Mouse (Mus musculus): ENCODE data around the gene Tmem175. TPM values are rescaled to one million over a fixed set of nuclear protein-coding genes. Genes with fewer than 3 reads are reported as not detected.

The Tmem175 gene
- total and polyA plus RNA-seq, 3 experiments = 20.3 to 25.4 (median 21.4) TPM

- Histone ChIP-seq H3K36me3 (replicated peaks in 1 of 2; ENCODE audit: control insufficient read depth in 1 of 2, insufficient read depth in 1 of 2, low read length in 1 of 2) (no peaks in the 10 kb centered on the region), H3K9me3 (replicated peaks; ENCODE audit: low read length) (peaks cover 7% of the 10 kb centered on the region), H3K4me2 (ENCODE audit: insufficient read depth, low read depth, poor library complexity, severe bottlenecking) (no peak overlapping the region), H3K4me1 (ENCODE audit: control insufficient read depth in 1 of 2, insufficient read depth in 2 of 2) (peaks cover 3 to 5% of the 10 kb centered on the region in 2 experiments; a peak in 2 of 4 replicates), H3K27ac (ENCODE audit: insufficient read depth, low read depth) (no peak overlapping the region), H3K9ac (ENCODE audit: insufficient read depth, low read depth) (no peak overlapping the region), H3K4me3 (replicated peaks in 1 of 3; ENCODE audit: low read depth in 2 of 3, low read length in 2 of 3, poor library complexity in 1 of 3) (no peak overlapping the region), H3K27me3 (replicated peaks) (peaks cover 73% of the 10 kb centered on the region), H3K79me2 (replicated peaks; ENCODE audit: control insufficient read depth, extremely low read depth, insufficient read depth, poor library complexity, severe bottlenecking) (no peaks in the 10 kb centered on the region)
- no peak for TF ChIP-seq RCOR1 (conservative IDR thresholded peaks at IDR 0.05; ENCODE audit: low read depth, low read length)
- TF ChIP-seq BHLHE40 (IDR thresholded peaks at IDR 0.05; ENCODE audit: low read depth, low read length) = no peak
- no peak for TF ChIP-seq RAD21 (IDR thresholded peaks at IDR 0.05; ENCODE audit: low read depth, low read length)
- TF ChIP-seq TBP (conservative IDR thresholded peaks at IDR 0.05; ENCODE audit: low read depth, low read length) = no peak
- no peak for TF ChIP-seq ETS1 (conservative IDR thresholded peaks at IDR 0.05; ENCODE audit: low read depth, low read length)
- TF ChIP-seq MAZ (IDR thresholded peaks at IDR 0.05; ENCODE audit: low read depth, low read length) = no peak
- no peak for TF ChIP-seq NELFE (IDR thresholded peaks at IDR 0.05; ENCODE audit: low read depth, low read length)
- no peak for DNase-seq (ENCODE audit: extremely low read depth)
- dilution Hi-C loops (cut with MboI; ENCODE audit: extremely low pct_ligation_motif_present, extremely low pct_unique_long_range_greater_than_20kb, low sequenced_read_pairs) (no loop called here), in situ Hi-C loops (cut with MboI; ENCODE audit: low pct_ligation_motif_present, low pct_unique_long_range_greater_than_20kb, low sequenced_read_pairs) (no loop called here)
Measured at GRCm38 (mm10) chr5:108696542-108696941, 67.0 kb downstream of the Tmem175 start.

DNA sequence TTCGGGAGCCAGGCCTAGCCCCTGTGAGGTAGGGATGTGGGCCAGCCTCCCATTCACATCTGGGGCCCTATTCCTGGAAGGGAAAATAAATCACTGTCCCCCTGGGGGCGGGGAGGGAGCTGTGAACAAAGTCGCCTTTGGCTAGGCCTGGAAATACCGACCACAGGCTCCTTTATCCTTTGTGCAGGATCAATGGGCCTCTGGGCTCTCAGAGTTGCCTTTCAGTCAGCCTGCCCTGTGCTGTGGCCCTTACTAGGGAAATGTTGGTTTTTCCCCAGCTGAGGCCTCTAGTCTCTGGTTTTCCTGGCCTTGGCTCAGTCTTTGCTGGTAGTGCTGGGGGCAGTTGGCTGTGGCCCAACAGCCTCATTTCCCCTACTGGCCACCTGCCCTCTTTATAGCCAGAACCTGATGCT, 67.8 kb downstream of the Tmem175 start:
- H3K9ac ChIP-seq (ENCODE audit: insufficient read depth, low read depth) = no peak overlapping the region
- H3K79me2 ChIP-seq (replicated peaks; ENCODE audit: control insufficient read depth, extremely low read depth, insufficient read depth, poor library complexity, severe bottlenecking) = no peaks in the 10 kb centered on the region
- dilution Hi-C loops (cut with MboI; ENCODE audit: extremely low pct_ligation_motif_present, extremely low pct_unique_long_range_greater_than_20kb, low sequenced_read_pairs) = no loop called here

More for the DNA sequence above, 67.8 kb downstream of the Tmem175 start:
- Histone ChIP-seq H3K27me3 (replicated peaks) (peaks cover 77% of the 10 kb centered on the region), H3K27ac (ENCODE audit: insufficient read depth, low read depth) (no peak overlapping the region), H3K4me3 (replicated peaks in 1 of 3; ENCODE audit: low read depth in 2 of 3, low read length in 2 of 3, poor library complexity in 1 of 3) (no peak overlapping the region), H3K4me2 (ENCODE audit: insufficient read depth, low read depth, poor library complexity, severe bottlenecking) (no peak overlapping the region), H3K36me3 (replicated peaks in 1 of 2; ENCODE audit: control insufficient read depth in 1 of 2, insufficient read depth in 1 of 2, low read length in 1 of 2) (no peaks in the 10 kb centered on the region), H3K9me3 (replicated peaks; ENCODE audit: low read length) (peaks cover 7% of the 10 kb centered on the region), H3K4me1 (ENCODE audit: control insufficient read depth in 1 of 2, insufficient read depth in 2 of 2) (peaks cover 0 to 5% of the 10 kb centered on the region in 2 experiments; a peak in 1 of 4 replicates)
- DNase-seq (ENCODE audit: extremely low read depth) = no peak
- in situ Hi-C loops (cut with MboI; ENCODE audit: low pct_ligation_motif_present, low pct_unique_long_range_greater_than_20kb, low sequenced_read_pairs) = no loop called here
- no peak for TF ChIP-seq GABPA (IDR thresholded peaks at IDR 0.05; ENCODE audit: insufficient replicate concordance, low read depth, low read length)
- no peak for TF ChIP-seq ELF1 (IDR thresholded peaks at IDR 0.05; ENCODE audit: low read depth, low read length)
- no peak for TF ChIP-seq PAX5 (IDR thresholded peaks at IDR 0.05; ENCODE audit: low read length)
- no peak for TF ChIP-seq RCOR1 (conservative IDR thresholded peaks at IDR 0.05; ENCODE audit: low read depth, low read length)
- TF ChIP-seq MAX (IDR thresholded peaks at IDR 0.05; ENCODE audit: low read length) = no peak
- TF ChIP-seq ZC3H11A (IDR thresholded peaks at IDR 0.05; ENCODE audit: low read depth, low read length) = no peak
- TF ChIP-seq BHLHE40 (IDR thresholded peaks at IDR 0.05; ENCODE audit: low read depth, low read length) = no peak
- no peak for TF ChIP-seq EP300 (IDR thresholded peaks at IDR 0.05; ENCODE audit: low read length)
- TF ChIP-seq IRF4 (IDR thresholded peaks at IDR 0.05; ENCODE audit: low read depth, low read length) = no peak
- no peak for TF ChIP-seq ZNF384 (IDR thresholded peaks at IDR 0.05; ENCODE audit: low read depth, low read length)
- no peak for TF ChIP-seq HCFC1 (IDR thresholded peaks at IDR 0.05; ENCODE audit: low read depth, low read length)
- no peak for TF ChIP-seq SMC3 (IDR thresholded peaks at IDR 0.05; ENCODE audit: low read depth, low read length)
- no peak for TF ChIP-seq ZMIZ1 (IDR thresholded peaks at IDR 0.05; ENCODE audit: low read depth, low read length)
- no peak for TF ChIP-seq SIN3A (IDR thresholded peaks at IDR 0.05; ENCODE audit: low read length)

Other genes starting within 250 kb of the Tmem175 start
- gene Pde6b, start 241.4 kb upstream of the Tmem175 start, total RNA-seq (2012; rRNA removed) = 0.13 TPM in 1 of 2 replicates, not detected in the other
- not detected in 2 replicates for gene Pde6b, start 241.4 kb upstream of the Tmem175 start, total RNA-seq (2014; rRNA removed)
- 0.11 and 0.16 TPM in 2 replicates for gene Pde6b, start 241.4 kb upstream of the Tmem175 start, polyA plus RNA-seq (2012; ENCODE audit: insufficient read length, low read depth)
- gene Atp5k, start 195.3 kb upstream of the Tmem175 start, total RNA-seq (2012; rRNA removed) = 567 and 782 TPM in 2 replicates
- gene Atp5k, start 195.3 kb upstream of the Tmem175 start, total RNA-seq (2014; rRNA removed) = 199 and 240 TPM in 2 replicates
- gene Atp5k, start 195.3 kb upstream of the Tmem175 start, polyA plus RNA-seq (2012; ENCODE audit: insufficient read length, low read depth) = 276 and 399 TPM in 2 replicates
- not detected in 2 replicates for gene Mfsd7a, start 180.9 kb upstream of the Tmem175 start, total RNA-seq (2012; rRNA removed)
- not detected in 2 replicates for gene Mfsd7a, start 180.9 kb upstream of the Tmem175 start, total RNA-seq (2014; rRNA removed)
- gene Mfsd7a, start 180.9 kb upstream of the Tmem175 start, polyA plus RNA-seq (2012; ENCODE audit: insufficient read length, low read depth) = not detected in 2 replicates
- 5.5 and 8.0 TPM in 2 replicates for gene Pcgf3, start 168.5 kb upstream of the Tmem175 start, total RNA-seq (2012; rRNA removed)
- gene Pcgf3, start 168.5 kb upstream of the Tmem175 start, total RNA-seq (2014; rRNA removed) = 6.0 and 6.8 TPM in 2 replicates
- 18.8 and 21.8 TPM in 2 replicates for gene Pcgf3, start 168.5 kb upstream of the Tmem175 start, polyA plus RNA-seq (2012; ENCODE audit: insufficient read length, low read depth)
- not detected in 2 replicates for gene Cplx1, start 79.7 kb upstream of the Tmem175 start, total RNA-seq (2012; rRNA removed)
- gene Cplx1, start 79.7 kb upstream of the Tmem175 start, total RNA-seq (2014; rRNA removed) = not detected in 2 replicates
- not detected in 2 replicates for gene Cplx1, start 79.7 kb upstream of the Tmem175 start, polyA plus RNA-seq (2012; ENCODE audit: insufficient read length, low read depth)
- gene Gak, start within 50 bp of the Tmem175 start, total RNA-seq (2012; rRNA removed) = 61.6 and 67.3 TPM in 2 replicates
- gene Gak, start within 50 bp of the Tmem175 start, total RNA-seq (2014; rRNA removed) = 49.9 and 50.7 TPM in 2 replicates
- gene Gak, start within 50 bp of the Tmem175 start, polyA plus RNA-seq (2012; ENCODE audit: insufficient read length, low read depth) = 59.0 and 65.2 TPM in 2 replicates
- gene Idua, start 30.6 kb downstream of the Tmem175 start, total RNA-seq (2012; rRNA removed) = 4.0 and 5.8 TPM in 2 replicates
- gene Idua, start 30.6 kb downstream of the Tmem175 start, total RNA-seq (2014; rRNA removed) = 2.1 and 2.3 TPM in 2 replicates
- gene Idua, start 30.6 kb downstream of the Tmem175 start, polyA plus RNA-seq (2012; ENCODE audit: insufficient read length, low read depth) = 10.6 and 10.8 TPM in 2 replicates
- gene Dgkq, start 39.9 kb downstream of the Tmem175 start, total RNA-seq (2012; rRNA removed) = 8.5 and 9.1 TPM in 2 replicates
- gene Dgkq, start 39.9 kb downstream of the Tmem175 start, total RNA-seq (2014; rRNA removed) = 3.7 and 5.5 TPM in 2 replicates
- 4.4 and 5.0 TPM in 2 replicates for gene Dgkq, start 39.9 kb downstream of the Tmem175 start, polyA plus RNA-seq (2012; ENCODE audit: insufficient read length, low read depth)
- gene Slc26a1, start 45.8 kb downstream of the Tmem175 start, total RNA-seq (2012; rRNA removed) = 0.08 TPM in 2 replicates
- gene Slc26a1, start 45.8 kb downstream of the Tmem175 start, total RNA-seq (2014; rRNA removed) = not detected in 2 replicates
- gene Slc26a1, start 45.8 kb downstream of the Tmem175 start, polyA plus RNA-seq (2012; ENCODE audit: insufficient read length, low read depth) = 0.07 and 0.11 TPM in 2 replicates
- gene Fgfrl1, start 62.6 kb downstream of the Tmem175 start, total RNA-seq (2012; rRNA removed) = 0.55 and 0.64 TPM in 2 replicates
- 0.17 TPM in 1 of 2 replicates, not detected in the other for gene Fgfrl1, start 62.6 kb downstream of the Tmem175 start, total RNA-seq (2014; rRNA removed)
- gene Fgfrl1, start 62.6 kb downstream of the Tmem175 start, polyA plus RNA-seq (2012; ENCODE audit: insufficient read length, low read depth) = 0.26 and 0.64 TPM in 2 replicates
- gene Rnf212, start 145.2 kb downstream of the Tmem175 start, total RNA-seq (2012; rRNA removed) = not detected in 2 replicates
- gene Rnf212, start 145.2 kb downstream of the Tmem175 start, total RNA-seq (2014; rRNA removed) = not detected in 2 replicates
- not detected in 2 replicates for gene Rnf212, start 145.2 kb downstream of the Tmem175 start, polyA plus RNA-seq (2012; ENCODE audit: insufficient read length, low read depth)
- gene Tmed11, start 165.6 kb downstream of the Tmem175 start, total RNA-seq (2012; rRNA removed) = not detected in 2 replicates
- gene Tmed11, start 165.6 kb downstream of the Tmem175 start, total RNA-seq (2014; rRNA removed) = not detected in 2 replicates
- gene Tmed11, start 165.6 kb downstream of the Tmem175 start, polyA plus RNA-seq (2012; ENCODE audit: insufficient read length, low read depth) = not detected in 2 replicates
- gene Vmn2r8, start 179.1 kb downstream of the Tmem175 start, total RNA-seq (2012; rRNA removed) = not detected in 2 replicates
- gene Vmn2r8, start 179.1 kb downstream of the Tmem175 start, total RNA-seq (2014; rRNA removed) = not detected in 2 replicates
- not detected in 2 replicates for gene Vmn2r8, start 179.1 kb downstream of the Tmem175 start, polyA plus RNA-seq (2012; ENCODE audit: insufficient read length, low read depth)
- gene Vmn2r9, start 222.8 kb downstream of the Tmem175 start, total RNA-seq (2012; rRNA removed) = not detected in 2 replicates
- not detected in 2 replicates for gene Vmn2r9, start 222.8 kb downstream of the Tmem175 start, total RNA-seq (2014; rRNA removed)
- not detected in 2 replicates for gene Vmn2r9, start 222.8 kb downstream of the Tmem175 start, polyA plus RNA-seq (2012; ENCODE audit: insufficient read length, low read depth)

Measured in CH12.LX (cell line).